Mouse (Mus musculus) thymus, postnatal 0 days (tissue): ENCODE results near the gene Aars2. TPM values are rescaled to one million over a fixed set of nuclear protein-coding genes. Genes with fewer than 3 reads are reported as not detected.
A peak's percentile ranks its signal among the peaks of the same experiment; 100 is the strongest.

ENCODE experiments used
- DNase-seq: peaks from one replicate; pipeline ENCODE4 v3.0.0-alpha.2; 2015; ENCODE audit warnings: low spot score
- polyA plus RNA-seq: library from polyadenylated mRNA; unstranded; fragments of >200 nt; fragmentation: Nextera tagmentation; extraction: Ambion mirVana; gene quantifications from 2 replicates; pipeline ENCODE4 v1.2.1, GENCODE M21; 2015

The Aars2 gene
- polyA plus RNA-seq, 1 experiment from 2014 or later: 27.7 TPM

DNA sequence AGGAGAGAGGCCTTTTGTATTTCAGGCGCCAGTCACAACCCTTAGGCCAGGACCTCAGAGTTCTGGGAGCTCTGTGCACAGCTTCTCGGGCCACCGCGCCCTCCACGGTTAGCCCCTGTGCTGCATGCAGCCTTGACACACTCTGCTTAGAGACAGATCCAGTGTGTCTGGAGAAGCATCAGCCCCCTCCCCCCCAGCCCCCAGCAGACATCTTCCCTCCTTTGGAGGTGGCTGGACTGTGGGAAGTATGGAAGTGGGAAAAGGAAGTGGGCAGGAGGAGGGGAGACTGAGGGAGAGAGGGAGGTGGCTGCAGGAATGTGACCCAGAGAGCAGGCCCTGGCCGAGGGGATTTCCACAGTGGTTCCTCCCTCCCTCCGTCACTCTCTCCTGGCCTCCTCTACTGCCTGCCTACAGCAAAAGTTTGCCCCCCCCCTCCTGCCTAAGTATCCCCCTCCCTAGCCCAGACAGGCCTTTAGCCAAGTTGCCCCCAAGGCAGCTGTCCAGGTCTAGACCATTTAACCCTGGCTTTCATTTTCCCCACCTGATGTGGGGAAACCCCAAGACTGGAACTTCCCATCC lies 50.7 kb downstream of the Aars2 start:
- DNase-seq: peak; percentile 45

DNA sequence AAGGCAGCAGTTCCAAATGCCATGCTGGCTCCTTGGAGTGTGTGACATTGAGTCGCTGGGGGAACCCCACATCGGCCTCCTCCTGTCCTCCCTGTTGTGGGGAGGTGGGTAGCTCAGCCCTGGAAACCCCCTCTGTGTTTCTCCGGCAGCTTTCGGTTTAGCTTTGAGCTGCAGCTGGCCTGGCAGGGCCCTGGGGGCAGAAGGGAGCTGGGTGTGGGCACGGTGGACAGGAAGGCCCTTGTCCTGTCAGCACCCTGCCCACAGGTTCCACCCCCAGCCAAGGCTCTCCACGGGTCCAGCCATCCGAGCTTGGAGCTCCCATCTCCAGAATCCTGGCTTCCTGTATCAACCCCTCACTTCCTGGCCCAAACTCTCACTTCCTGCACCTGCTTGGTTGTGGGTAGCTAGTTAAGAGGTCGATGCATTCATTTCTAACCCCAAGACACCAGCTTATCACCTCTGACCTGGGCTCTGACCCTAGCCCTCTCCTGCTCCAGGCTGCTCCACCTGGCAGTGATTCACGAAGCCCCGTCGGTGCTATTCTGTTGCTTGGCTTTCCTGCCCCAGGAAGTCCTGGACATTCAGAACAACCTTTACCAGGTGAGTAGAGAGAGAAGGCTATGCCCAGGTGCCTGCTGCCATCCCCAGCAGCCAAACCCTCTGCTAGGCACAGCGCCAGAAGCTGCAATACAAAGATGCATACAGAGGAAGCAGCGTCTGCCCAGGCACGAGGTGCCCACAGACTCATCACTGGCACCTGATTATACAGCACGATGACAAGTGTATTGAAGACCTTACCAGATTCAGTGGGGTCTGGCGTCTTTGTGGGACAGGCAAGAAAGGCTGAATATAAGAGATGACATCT lies 51.6 kb downstream of the Aars2 start:
- DNase-seq: peak; percentile 48

DNA sequence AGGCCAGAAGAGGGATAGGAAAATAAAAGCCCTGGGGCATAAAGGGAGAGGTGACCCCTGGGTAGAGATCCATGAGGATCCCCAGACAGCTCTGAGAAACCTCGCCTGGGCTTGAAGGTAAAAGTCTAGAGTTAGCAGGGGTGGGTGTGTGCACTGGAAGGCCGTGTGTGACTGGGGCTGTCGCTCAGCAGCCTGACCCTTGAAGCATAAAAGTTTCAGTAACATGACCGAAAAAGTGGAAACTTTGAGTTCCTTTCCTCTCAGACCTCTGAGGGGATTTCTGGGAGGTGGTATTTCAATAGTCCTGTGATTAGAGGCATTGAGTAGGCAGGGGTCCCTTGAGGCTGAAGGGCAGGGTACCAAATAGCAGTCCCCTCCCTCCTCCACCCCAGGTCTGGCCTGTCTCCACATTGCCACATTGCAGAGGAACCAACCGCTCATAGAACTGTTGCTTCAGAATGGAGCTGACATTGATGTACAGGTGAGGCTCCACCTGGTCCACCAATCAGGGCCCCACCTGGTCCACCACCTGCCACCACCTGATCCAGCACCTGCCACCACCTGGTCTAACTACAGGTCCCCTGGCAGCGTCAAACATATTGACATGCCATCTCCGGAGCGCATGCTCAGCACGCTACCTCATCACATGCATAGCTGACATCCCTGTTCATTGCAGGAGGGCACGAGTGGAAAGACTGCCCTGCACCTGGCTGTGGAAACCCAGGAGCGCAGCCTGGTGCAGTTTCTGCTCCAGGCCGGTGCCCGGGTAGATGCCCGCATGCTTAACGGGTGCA lies 53.3 kb downstream of the Aars2 start:
- DNase-seq: no peak

DNA sequence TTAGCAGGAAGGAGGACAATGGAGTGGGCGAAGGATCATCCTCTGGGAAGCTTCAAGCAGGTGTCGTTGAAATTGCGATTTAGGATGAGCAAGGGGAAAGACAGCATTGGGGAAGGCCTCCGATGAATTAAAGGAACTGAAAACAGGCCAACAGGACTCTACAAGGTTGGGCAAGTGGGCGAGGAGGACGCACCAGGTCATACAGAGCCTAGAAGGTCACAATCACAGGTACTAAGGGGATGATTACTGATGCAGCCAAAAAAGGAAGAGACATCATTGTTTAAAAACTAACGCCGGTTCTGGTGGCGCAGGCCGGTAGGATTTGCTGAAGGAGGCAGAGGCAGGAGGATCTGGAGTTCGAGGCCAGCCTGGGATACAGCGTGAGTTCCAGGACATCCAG lies 56.6 kb downstream of the Aars2 start:
- no peak for DNase-seq

DNA sequence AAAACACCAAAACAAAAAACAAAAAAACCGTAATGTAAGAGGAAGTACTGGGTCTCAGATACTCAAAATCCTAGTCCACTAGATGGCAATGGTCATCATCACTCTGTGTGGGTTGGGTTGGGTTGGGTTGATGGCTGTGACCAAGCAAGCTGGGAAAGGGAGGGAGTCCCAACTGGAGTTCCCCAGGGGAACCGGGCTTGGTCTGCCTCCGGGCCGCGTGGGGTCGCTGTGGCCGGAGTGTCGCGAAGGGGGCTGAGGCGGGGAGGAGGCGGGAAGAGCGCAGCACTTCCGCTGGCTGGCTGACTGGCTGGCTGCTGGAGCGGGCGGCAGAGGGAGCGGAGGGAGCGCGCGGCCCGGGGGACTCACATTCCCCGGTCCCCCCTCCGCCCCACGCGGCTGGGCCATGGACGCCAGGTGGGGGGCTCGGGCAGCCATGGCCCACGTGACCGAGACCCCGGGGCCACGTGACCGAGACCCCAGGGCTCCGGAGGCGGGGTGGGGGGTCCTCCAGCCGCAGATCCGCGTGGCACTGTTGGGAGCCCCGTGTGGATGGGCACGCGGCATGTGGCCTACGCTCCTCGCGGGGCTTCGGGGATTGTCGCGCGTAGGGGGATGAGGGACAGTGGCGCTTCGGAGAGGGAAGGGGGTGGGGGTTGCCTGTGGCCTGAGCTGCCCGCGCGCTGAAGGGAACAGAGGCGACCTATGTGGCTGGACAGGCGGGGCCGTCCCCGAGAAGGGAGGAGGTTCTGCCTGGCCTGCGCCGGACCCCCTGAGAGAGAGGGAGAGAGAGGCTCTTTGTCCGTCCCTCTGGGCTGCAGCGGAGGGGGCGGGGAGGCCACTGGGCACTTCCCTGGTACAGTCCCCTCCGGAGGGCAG lies 57.3 kb downstream of the Aars2 start, which contains the start of gene Slc35b2:
TSS of gene Slc35b2 (plus strand) at position 220 of the 876 bp plus-strand sequence.
- peak; percentile 87 for DNase-seq

DNA sequence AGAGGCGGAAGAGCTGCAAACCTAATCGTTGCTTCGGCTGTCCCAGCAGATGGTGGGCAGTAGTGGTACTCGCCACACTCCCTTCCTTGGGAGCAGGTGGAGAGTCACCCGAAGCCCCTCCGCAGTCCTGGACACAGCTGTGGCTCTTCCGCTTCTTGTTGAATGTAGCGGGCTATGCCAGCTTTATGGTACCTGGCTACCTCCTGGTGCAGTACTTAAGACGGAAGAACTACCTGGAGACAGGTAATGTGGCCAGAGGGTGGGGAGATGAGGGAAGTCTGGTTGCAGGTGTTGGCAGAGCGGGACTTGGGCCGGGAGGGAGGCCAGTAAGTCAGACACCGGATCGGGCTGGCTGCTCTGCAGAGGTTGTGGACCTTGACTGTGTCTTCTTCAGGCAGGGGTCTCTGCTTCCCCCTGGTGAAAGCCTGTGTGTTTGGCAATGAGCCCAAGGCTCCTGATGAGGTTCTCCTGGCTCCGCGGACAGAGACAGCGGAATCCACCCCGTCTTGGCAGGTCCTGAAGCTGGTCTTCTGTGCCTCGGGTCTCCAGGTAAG lies 58.0 kb downstream of the Aars2 start:
- DNase-seq: no peak

DNA sequence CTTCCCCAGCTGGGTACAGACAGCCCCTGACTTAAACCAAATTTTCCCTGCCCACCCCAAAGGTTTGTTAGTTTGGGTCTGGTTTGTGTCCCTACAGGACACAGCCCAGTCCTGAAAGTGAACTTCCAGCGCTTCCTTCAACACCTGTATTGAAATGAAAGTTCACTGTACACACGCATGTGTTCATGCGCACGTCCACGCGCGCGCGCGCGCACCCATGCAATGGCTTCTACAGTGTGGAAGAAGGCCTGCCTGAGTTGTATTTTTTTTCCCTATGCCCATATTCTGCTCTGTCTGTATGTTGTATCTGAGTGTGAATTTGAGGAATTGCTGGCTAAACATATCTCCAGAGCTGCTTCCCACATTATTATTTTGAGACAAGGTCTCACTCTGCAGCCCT lies 58.5 kb downstream of the Aars2 start:
- no peak for DNase-seq

DNA sequence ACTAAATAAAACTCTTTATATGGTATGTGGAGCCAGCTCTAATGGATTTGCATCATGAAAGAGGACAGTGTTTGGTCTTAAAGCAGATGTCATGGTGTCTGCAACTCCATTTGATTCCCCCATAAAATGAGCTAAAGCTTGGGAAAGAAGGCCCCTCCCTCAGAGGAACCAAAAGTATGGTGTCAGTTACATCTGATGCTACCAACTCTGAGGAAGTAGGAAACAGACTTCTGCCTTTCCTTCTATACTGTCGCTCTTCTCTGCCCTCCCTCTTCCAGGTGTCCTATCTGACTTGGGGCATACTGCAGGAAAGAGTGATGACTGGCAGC lies 59.4 kb downstream of the Aars2 start:
- DNase-seq: no peak

DNA sequence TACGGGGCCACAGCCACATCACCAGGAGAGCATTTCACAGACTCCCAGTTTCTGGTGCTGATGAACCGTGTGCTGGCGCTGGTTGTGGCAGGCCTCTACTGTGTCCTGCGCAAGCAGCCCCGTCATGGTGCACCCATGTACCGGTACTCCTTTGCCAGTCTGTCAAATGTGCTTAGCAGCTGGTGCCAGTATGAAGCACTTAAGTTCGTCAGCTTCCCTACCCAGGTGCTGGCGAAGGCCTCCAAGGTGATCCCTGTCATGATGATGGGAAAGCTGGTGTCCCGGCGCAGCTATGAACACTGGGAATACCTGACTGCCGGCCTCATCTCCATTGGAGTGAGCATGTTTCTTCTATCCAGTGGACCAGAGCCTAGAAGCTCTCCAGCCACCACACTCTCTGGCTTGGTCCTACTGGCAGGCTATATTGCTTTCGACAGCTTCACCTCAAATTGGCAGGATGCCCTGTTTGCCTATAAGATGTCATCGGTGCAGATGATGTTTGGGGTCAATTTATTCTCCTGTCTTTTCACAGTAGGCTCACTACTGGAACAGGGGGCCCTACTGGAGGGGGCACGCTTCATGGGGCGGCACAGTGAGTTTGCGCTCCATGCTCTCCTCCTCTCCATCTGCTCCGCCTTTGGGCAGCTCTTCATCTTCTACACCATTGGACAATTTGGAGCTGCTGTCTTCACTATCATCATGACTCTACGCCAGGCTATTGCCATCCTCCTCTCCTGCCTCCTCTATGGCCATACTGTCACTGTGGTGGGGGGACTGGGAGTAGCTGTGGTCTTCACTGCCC lies 59.9 kb downstream of the Aars2 start:
- DNase-seq: no peak

DNA sequence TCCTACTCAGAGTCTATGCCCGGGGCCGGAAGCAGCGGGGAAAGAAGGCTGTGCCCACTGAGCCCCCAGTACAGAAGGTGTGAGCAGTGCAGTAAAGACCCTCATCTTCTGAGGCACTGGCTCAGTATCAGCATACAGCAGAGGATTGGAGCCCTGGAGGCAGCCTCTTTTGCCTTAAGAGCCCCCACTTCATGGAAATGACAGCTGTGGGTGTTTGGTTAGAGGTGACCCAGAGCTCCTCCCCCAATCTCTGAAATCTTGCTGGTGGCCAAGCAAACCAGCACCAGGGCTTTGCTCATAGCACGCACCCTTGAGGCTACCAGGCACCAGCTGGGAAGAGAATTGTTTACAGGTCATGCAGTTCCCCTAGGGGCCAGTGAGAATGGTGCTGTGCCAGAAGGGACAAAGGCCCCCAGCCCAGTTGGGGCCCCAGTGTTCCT lies 60.5 kb downstream of the Aars2 start:
- no peak for DNase-seq

DNA sequence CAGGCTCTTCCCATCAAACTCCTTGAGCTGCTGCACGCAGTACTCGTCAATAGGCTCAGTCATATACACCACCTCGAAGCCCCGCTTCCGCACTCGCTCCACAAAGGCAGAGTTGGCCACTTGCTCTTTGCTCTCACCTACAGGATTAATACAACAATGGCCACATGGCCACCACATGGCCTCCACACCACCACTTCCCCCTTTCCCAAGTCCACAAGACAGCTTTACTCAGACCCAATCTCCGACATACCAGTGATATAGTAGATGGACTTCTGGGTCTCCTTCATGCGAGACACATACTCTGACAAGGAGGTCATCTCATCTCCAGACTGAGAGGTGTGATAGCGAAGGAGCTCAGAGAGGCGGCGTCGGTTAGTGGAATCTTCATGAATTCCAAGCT lies 62.3 kb downstream of the Aars2 start:
- DNase-seq: no peak

DNA sequence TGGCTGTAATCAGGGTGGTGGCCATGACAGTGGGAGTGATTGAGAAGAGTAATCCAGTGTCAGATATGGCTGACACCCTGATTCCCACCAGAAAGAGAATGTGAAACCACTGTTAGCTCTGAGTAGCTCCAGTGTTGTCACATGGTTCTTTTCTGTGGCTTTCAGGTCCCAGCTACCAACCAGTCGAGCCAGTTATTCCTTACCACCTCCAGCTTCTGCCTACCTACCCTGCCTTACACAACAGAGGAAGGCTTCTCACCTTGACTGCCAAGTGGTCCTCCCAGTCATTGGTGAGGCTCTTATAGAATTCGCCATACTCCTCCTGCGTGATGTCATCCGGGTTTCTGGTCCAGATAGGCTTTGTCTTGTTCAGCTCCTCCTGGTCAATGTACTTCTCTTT lies 63.4 kb downstream of the Aars2 start:
- DNase-seq: no peak

Other genes with a start within 250 kb of the Aars2 start
- gene Cdc5l, start 73.1 kb upstream of the Aars2 start, polyA plus RNA-seq: 77.0 and 86.8 TPM in 2 replicates
- gene Spats1, start 31.4 kb upstream of the Aars2 start, polyA plus RNA-seq: 0.37 and 0.65 TPM in 2 replicates
- gene Tcte1, start 16.6 kb downstream of the Aars2 start, polyA plus RNA-seq: 1.3 and 3.0 TPM in 2 replicates
- 19.0 and 19.6 TPM in 2 replicates for gene Tmem151b, start 42.8 kb downstream of the Aars2 start, polyA plus RNA-seq
- gene Nfkbie, start 48.9 kb downstream of the Aars2 start, polyA plus RNA-seq: 70.4 and 80.2 TPM in 2 replicates
- gene Slc35b2, start 57.0 kb downstream of the Aars2 start, polyA plus RNA-seq: 95.8 and 96.9 TPM in 2 replicates
- gene Hsp90ab1, start 66.4 kb downstream of the Aars2 start, polyA plus RNA-seq: 1,223 and 1,279 TPM in 2 replicates
- gene Slc29a1, start 92.8 kb downstream of the Aars2 start, polyA plus RNA-seq: 243 and 252 TPM in 2 replicates
- gene Mymx, start 95.3 kb downstream of the Aars2 start, polyA plus RNA-seq: 1.5 and 1.7 TPM in 2 replicates
- 0.05 TPM in 1 of 2 replicates, not detected in the other for gene Capn11, start 152.5 kb downstream of the Aars2 start, polyA plus RNA-seq
- 174 and 197 TPM in 2 replicates for gene Mrpl14, start 179.5 kb downstream of the Aars2 start, polyA plus RNA-seq
- gene Tmem63b, start 180.1 kb downstream of the Aars2 start, polyA plus RNA-seq: 16.6 and 18.6 TPM in 2 replicates
- gene 1600014C23Rik, start 227.0 kb downstream of the Aars2 start, polyA plus RNA-seq: not detected in 2 replicates